Mouse (Mus musculus) myocyte (in vitro differentiated cells): ENCODE data around the gene Zfp423. TPM values are rescaled to one million over a fixed set of nuclear protein-coding genes. Genes with fewer than 3 reads are reported as not detected.

Experiments
- H3K27me3 ChIP-seq: one replicate; pipeline ENCODE4 v1.6.1; 2011; ENCODE audit not compliant: control insufficient read depth, insufficient read depth, insufficient read length
- H3K36me3 ChIP-seq: one replicate; pipeline ENCODE4 v1.6.1; 2011; ENCODE audit not compliant: control insufficient read depth, insufficient read depth
- H3K4me2 ChIP-seq: one replicate; pipeline ENCODE4 v1.6.1; 2011; ENCODE audit warnings: low read depth, control low read depth
- H3K4me3 ChIP-seq: one replicate; pipeline ENCODE4 v1.5.1; 2011; ENCODE audit warnings: mild to moderate bottlenecking, control low read depth, moderate library complexity
- H3K79me2 ChIP-seq: one replicate; pipeline ENCODE4 v1.6.1; 2011; ENCODE audit not compliant: control insufficient read depth, insufficient read depth
- H3ac ChIP-seq: one replicate; pipeline ENCODE4 v1.6.1; 2011; ENCODE audit not compliant: control insufficient read depth, insufficient read length
- CEBPB ChIP-seq: IDR thresholded peaks from 2 replicates; pipeline ENCODE4 v1.6.1; 2011; ENCODE audit warnings: mild to moderate bottlenecking, moderate library complexity; ENCODE audit not compliant: poor library complexity, insufficient read depth, severe bottlenecking
- E2F4 ChIP-seq: IDR thresholded peaks from one replicate; pipeline ENCODE4 v1.6.1; 2011; ENCODE audit warnings: mild to moderate bottlenecking, control low read depth, moderate library complexity; ENCODE audit not compliant: insufficient read depth
- MAX ChIP-seq: IDR thresholded peaks from one replicate; pipeline ENCODE4 v1.6.1; 2011; ENCODE audit warnings: low read depth, mild to moderate bottlenecking, control low read depth
- MYOD1 ChIP-seq, 3 experiments: IDR thresholded peaks; one replicate each; pipeline ENCODE4 v1.6.1; 2011; ENCODE audit warnings: control low read depth in 2 of 3, low read depth in 2 of 3, mild to moderate bottlenecking in 2 of 3, moderate library complexity in 1 of 3; ENCODE audit not compliant: insufficient read length in 2 of 3, control insufficient read depth in 1 of 3
- MYOG ChIP-seq, 3 experiments: IDR thresholded peaks; one replicate each; pipeline ENCODE4 v1.6.1; 2011; ENCODE audit warnings: control low read depth in 2 of 3, low read depth in 2 of 3, mild to moderate bottlenecking in 2 of 3; ENCODE audit not compliant: insufficient read length in 2 of 3, control insufficient read depth in 1 of 3, insufficient read depth in 1 of 3
- POLR2A ChIP-seq: IDR thresholded peaks from one replicate; pipeline ENCODE4 v1.6.1; 2011; ENCODE audit warnings: low read depth, mild to moderate bottlenecking, control low read depth, moderate library complexity; ENCODE audit not compliant: insufficient read length
- POLR2AphosphoS2 ChIP-seq: IDR thresholded peaks from one replicate; pipeline ENCODE4 v1.6.1; 2011; ENCODE audit warnings: low read depth, control low read depth; ENCODE audit not compliant: insufficient read length
- REST ChIP-seq: IDR thresholded peaks from one replicate; pipeline ENCODE4 v1.6.1; 2011; ENCODE audit warnings: mild to moderate bottlenecking, control low read depth, moderate library complexity; ENCODE audit not compliant: insufficient read depth, insufficient read length
- SRF ChIP-seq: IDR thresholded peaks from one replicate; pipeline ENCODE4 v1.6.1; 2011; ENCODE audit warnings: low read depth; ENCODE audit not compliant: control insufficient read depth, insufficient read length
- TCF12 ChIP-seq: IDR thresholded peaks from one replicate; pipeline ENCODE4 v1.6.1; 2011; ENCODE audit warnings: mild to moderate bottlenecking, control low read depth; ENCODE audit not compliant: poor library complexity, insufficient read depth, severe bottlenecking
- TCF3 ChIP-seq: IDR thresholded peaks from one replicate; pipeline ENCODE4 v1.6.1; 2011; ENCODE audit warnings: low read depth, control low read depth; ENCODE audit not compliant: insufficient read length
- USF1 ChIP-seq: IDR thresholded peaks from one replicate; pipeline ENCODE4 v1.6.1; 2011; ENCODE audit warnings: low read depth, mild to moderate bottlenecking, control low read depth, moderate library complexity
- polyA plus RNA-seq: library from polyadenylated mRNA; unstranded; fragments of >200 nt; fragmentation: generic; extraction: Trizol; gene quantifications from one replicate; pipeline ENCODE4 v1.2.1, GENCODE M21; 2012; ENCODE audit warnings: missing spikeins

Gene Zfp423
- polyA plus RNA-seq, 1 experiment, result 0.04 TPM

DNA sequence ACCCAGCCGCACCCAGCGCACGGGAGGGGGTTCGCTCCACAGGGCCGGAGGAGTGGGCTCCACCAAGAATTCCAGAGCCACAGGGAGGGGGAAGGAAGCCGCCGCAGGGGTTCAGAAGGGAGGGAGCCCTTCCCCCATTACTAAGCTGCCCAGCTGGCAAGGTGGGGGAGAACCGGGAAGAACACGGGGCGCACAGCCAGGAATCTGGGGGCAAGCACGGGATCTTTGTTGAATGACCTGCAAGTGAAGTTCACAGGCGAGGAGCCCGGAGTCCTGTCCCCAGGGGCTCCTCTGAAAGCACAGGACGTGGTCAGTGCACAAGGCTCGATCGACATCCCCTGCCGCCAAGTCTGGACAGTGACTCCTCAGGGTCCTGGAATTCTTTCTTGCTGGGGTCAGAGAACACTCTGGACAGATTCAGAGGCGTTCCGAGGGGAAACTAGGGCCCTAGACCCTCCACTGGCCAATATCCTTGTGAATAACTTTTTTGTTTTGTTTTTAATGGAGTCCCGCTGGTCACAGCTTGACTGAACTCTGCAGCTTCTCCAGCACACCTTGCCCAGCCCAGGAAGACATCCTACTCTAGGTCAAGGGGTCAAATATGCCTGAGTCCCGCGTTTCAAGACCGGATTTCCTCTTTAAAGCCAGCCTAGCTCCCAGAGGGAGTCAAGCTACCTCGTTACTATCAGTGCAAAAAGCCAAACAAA is 15.5 kb upstream of the Zfp423 start:
- no peak overlapping the region for H3K4me2 ChIP-seq
- peaks cover 22% of the 10 kb centered on the region for H3K27me3 ChIP-seq
- no peak overlapping the region for H3K4me3 ChIP-seq
- H3K79me2 ChIP-seq, result no peaks in the 10 kb centered on the region
- no peak for TF ChIP-seq POLR2A
- TF ChIP-seq MAX, result no peak
- no peak for TF ChIP-seq MYOG (IDR thresholded peaks at IDR 0.05; ENCODE audit: control insufficient read depth in 1 of 3, insufficient read depth in 1 of 3, insufficient read length in 2 of 3, low read depth in 2 of 3)
- TF ChIP-seq REST, result no peak
- TF ChIP-seq E2F4, result no peak
- TF ChIP-seq POLR2AphosphoS2, result no peak
- TF ChIP-seq MYOD1 (IDR thresholded peaks at IDR 0.05; ENCODE audit: control insufficient read depth in 1 of 3, insufficient read length in 2 of 3, low read depth in 2 of 3), result no peak
- TF ChIP-seq CEBPB, result no peak
- TF ChIP-seq USF1, result no peak
- no peak for TF ChIP-seq TCF3
- no peak for TF ChIP-seq SRF
- TF ChIP-seq TCF12, result no peak
- H3K36me3 ChIP-seq, result no peaks in the 10 kb centered on the region
- no peak overlapping the region for H3ac ChIP-seq

DNA sequence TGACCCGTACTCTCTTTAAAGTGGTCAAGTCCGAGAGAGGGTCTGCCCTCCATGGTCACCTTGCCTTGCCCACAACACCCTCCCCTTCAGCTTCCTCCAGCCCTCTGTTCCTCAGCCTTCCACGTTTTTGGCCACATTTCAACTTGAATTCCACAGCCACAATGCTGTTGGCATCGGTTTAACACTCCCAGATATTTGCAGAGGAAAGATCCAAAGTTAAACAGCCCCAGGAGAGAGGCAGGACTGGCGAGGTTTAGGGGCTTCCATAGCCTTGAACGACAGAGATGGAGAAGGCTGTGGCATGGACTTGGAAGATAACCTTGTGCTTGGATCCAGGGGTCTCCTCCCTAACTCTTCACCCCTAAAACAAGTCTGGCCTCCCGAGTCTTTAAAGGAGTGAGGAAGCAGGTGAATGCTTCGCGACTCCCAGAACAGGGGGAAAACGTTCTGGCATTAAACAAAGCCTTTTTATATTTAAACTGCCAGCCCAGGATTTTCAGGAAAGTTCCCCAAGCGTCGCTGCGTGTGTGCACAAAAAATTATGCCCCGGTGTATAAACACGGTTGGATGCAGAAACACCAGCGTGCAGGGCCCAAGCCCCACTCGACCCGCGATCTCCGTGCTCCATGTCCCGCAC is 14.8 kb upstream of the Zfp423 start:
- H3K79me2 ChIP-seq, result no peaks in the 10 kb centered on the region
- no peak overlapping the region for H3ac ChIP-seq
- no peaks in the 10 kb centered on the region for H3K36me3 ChIP-seq
- H3K4me3 ChIP-seq, result no peak overlapping the region
- no peak overlapping the region for H3K4me2 ChIP-seq
- TF ChIP-seq TCF12 (no peak), REST (no peak), E2F4 (no peak), MYOG (IDR thresholded peaks at IDR 0.05; ENCODE audit: control insufficient read depth in 1 of 3, insufficient read depth in 1 of 3, insufficient read length in 2 of 3, low read depth in 2 of 3) (no peak), POLR2A (no peak), TCF3 (no peak), CEBPB (no peak), POLR2AphosphoS2 (no peak), USF1 (no peak), SRF (no peak), MAX (no peak), MYOD1 (IDR thresholded peaks at IDR 0.05; ENCODE audit: control insufficient read depth in 1 of 3, insufficient read length in 2 of 3, low read depth in 2 of 3) (no peak)
- peaks cover 22% of the 10 kb centered on the region for H3K27me3 ChIP-seq

DNA sequence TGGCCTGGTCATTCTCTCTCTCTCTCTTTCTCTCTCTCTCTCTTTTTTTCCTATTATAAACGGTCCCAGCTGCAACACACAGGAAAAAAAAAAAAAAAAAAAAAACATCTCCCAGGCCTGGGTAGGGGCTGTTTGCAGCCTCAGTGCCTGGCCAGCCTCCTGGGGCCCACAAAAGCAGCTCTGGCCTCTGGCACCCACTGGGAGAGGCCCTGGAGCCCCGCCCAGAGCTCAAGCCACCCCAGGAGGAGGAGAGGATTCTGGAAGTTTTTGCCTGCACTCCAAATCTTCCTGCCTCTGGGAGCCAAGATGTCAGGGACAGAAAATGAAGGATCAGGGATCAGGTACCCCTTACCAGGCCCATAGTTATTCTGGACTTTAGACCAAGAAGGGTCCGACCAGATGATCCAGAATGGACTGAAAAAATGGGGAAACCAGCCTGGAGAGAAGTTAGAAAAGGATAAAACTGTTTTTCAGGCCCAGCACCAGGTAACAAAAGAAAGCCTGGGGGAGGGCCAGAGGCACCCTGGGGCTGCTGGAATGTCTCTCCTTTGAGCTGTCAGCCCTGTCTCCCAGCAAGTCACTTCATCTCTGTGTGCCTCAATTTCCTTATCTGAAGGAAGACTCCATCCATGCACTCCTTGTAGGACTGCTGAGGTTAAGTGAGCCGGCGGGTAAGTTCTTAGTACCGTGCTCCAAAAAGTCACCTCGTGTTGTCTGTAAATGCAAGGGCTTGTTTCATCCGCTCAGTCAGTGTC is 8.6 kb upstream of the Zfp423 start:
- H3K4me2 ChIP-seq, result no peak overlapping the region
- H3K36me3 ChIP-seq, result no peaks in the 10 kb centered on the region
- TF ChIP-seq REST (no peak), TCF12 (no peak)
- H3K27me3 ChIP-seq, result peaks cover 5% of the 10 kb centered on the region
- no peaks in the 10 kb centered on the region for H3K79me2 ChIP-seq
- H3ac ChIP-seq, result no peak overlapping the region
- H3K4me3 ChIP-seq, result no peak overlapping the region

DNA sequence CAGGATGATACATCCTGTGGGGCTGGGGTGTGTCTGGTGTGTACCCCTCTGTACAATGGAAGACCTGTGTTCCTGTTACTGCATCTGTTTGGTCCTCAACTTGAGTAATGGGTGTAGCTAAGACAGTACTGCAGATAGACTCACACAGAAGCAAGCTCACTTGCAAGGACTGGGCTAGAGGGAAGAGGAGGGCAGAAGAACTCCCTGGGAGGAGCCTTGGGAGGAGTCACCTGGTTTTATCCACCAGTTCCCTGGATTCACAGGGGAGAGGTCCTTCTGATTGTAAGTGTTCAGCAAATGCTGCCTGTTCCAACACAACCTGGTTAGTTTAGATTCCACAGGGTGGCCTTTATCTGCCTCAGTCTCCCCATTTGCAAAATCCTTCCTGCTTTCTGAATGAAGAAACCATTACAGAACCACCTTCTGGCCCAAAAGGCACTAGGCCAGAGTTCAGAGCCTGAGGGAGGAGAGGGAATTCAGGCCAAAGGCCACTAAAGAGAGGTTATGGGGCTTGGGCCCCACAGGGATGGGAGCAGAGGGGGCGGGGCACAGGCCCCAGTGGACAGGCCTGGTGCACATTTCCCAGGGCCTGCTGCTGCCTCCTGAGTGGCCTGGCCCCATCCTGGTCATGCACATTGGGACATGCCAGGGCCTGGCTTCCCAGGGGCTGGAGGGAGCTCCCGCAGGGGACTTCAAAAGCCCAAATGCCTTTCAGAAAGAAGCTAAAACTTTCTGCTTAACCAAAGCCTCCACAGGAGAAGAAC is 7.8 kb upstream of the Zfp423 start:
- Histone ChIP-seq H3K79me2 (no peaks in the 10 kb centered on the region), H3K27me3 (peaks cover 10% of the 10 kb centered on the region), H3K4me2 (no peak overlapping the region), H3K36me3 (no peaks in the 10 kb centered on the region), H3ac (no peak overlapping the region), H3K4me3 (no peak overlapping the region)
- TF ChIP-seq CEBPB (no peak), SRF (no peak), MAX (no peak), POLR2AphosphoS2 (no peak), USF1 (no peak), E2F4 (no peak), POLR2A (no peak), MYOD1 (IDR thresholded peaks at IDR 0.05; ENCODE audit: control insufficient read depth in 1 of 3, insufficient read length in 2 of 3, low read depth in 2 of 3) (no peak), REST (no peak), MYOG (IDR thresholded peaks at IDR 0.05; ENCODE audit: control insufficient read depth in 1 of 3, insufficient read depth in 1 of 3, insufficient read length in 2 of 3, low read depth in 2 of 3) (no peak), TCF3 (no peak), TCF12 (no peak)
